Mouse (Mus musculus) heart, embryonic 14.5 days (tissue): ENCODE data around the gene Shc2. TPM values are rescaled to one million over a fixed set of nuclear protein-coding genes. Genes with fewer than 3 reads are reported as not detected.

Source experiments
- ATAC-seq: fragments of 200-750 bp; cut with Nextera tagmentation; 2 replicates; pipeline ENCODE4 v1.8.0; 2017; ENCODE audit warnings: low read depth, moderate TSS enrichment; ENCODE audit not compliant: insufficient number of reproducible peaks, insufficient read depth, low FRiP score
- H3K27ac ChIP-seq, 2 experiments: fragments of 200-500 bp in 1 of 2; fragments of 300-500 bp in 1 of 2; sonication (generic) in 1 of 2; replicated peaks in 1 of 2; 2 replicates each; pipeline ENCODE4 v1.5.1; 2012 to 2014; ENCODE audit warnings: low read depth in 2 of 2, low read length in 2 of 2, control low read depth in 1 of 2, mild to moderate bottlenecking in 1 of 2, mixed read lengths in 1 of 2; ENCODE audit not compliant: control insufficient read depth in 1 of 2, insufficient read depth in 1 of 2
- H3K27me3 ChIP-seq: fragments of 300-500 bp; sonication (generic); 2 replicates; pipeline ENCODE4 v1.6.1; 2014; ENCODE audit warnings: mild to moderate bottlenecking, low read length, control low read depth; ENCODE audit not compliant: control insufficient read depth, insufficient read depth
- H3K36me3 ChIP-seq: fragments of 300-500 bp; sonication (generic); 2 replicates; pipeline ENCODE4 v1.6.1; 2014; ENCODE audit warnings: mild to moderate bottlenecking, control low read depth, low read length, mixed read lengths; ENCODE audit not compliant: control insufficient read depth, insufficient read depth
- H3K4me1 ChIP-seq, 2 experiments: fragments of 200-500 bp in 1 of 2; fragments of 300-500 bp in 1 of 2; sonication (generic) in 1 of 2; 2 replicates each; pipeline ENCODE4 v1.6.1; 2012 to 2014; ENCODE audit warnings: low read length in 2 of 2, control low read depth in 1 of 2, mixed read lengths in 1 of 2; ENCODE audit not compliant: control insufficient read depth in 2 of 2, insufficient read depth in 2 of 2
- H3K4me2 ChIP-seq: fragments of 300-500 bp; sonication (generic); 2 replicates; pipeline ENCODE4 v1.6.1; 2014; ENCODE audit warnings: mild to moderate bottlenecking, low read length
- H3K4me3 ChIP-seq, 2 experiments: fragments of 200-500 bp in 1 of 2; fragments of 300-500 bp in 1 of 2; sonication (generic) in 1 of 2; 2 replicates each; pipeline ENCODE4 v1.5.1; 2012 to 2014; ENCODE audit warnings: low read length in 2 of 2, mild to moderate bottlenecking in 2 of 2, control low read depth in 1 of 2, low read depth in 1 of 2, moderate library complexity in 1 of 2; ENCODE audit not compliant: control insufficient read depth in 1 of 2, insufficient read depth in 1 of 2
- H3K9ac ChIP-seq: fragments of 300-500 bp; sonication (generic); 2 replicates; pipeline ENCODE4 v1.6.1; 2014; ENCODE audit warnings: mild to moderate bottlenecking, low read length
- H3K9me3 ChIP-seq: fragments of 300-500 bp; sonication (generic); 2 replicates; pipeline ENCODE4 v1.6.1; 2016; ENCODE audit warnings: low read length, control low read depth; ENCODE audit not compliant: control insufficient read depth
- WGBS: fragments of 180-500 bp; shearing (Covaris S2); extraction: QIAGEN DNeasy Blood & Tissue Kit; methylation state at CpG from one replicate; pipeline ENCODE4 v1.1.7; 2014; 5-methylcytosine and 5-hydroxymethylcytosine counted together
- polyA plus RNA-seq: library from polyadenylated mRNA; unstranded; fragments of >200 nt; fragmentation: Nextera tagmentation; extraction: Ambion mirVana; gene quantifications from 2 replicates; pipeline ENCODE4 v1.2.1, GENCODE M21; 2014

Gene Shc2
- polyA plus RNA-seq, 1 experiment from 2014 or later: 1.6 TPM

DNA sequence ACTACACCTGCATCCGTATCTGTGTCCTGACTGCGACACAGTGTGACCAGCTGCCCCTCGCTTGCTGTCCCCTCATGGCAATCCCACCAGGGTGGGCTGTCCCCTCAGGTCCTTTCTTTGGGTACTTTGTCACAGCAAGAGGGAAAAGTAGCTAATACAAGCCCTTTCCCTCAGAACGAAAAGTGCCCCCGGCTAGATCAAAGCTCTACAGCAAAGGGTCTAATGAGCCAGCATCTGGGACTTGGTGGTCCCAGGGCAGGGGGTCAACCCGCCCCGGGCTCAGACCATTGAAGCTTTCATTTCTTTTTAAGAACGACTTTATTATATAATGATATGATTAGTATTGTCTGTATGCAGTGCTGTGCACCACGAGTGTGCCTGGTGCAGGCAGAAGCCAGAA lies 59.4 kb downstream of the Shc2 start:
- Histone ChIP-seq H3K27ac (no peak overlapping the region), H3K9ac (no peak overlapping the region), H3K4me1 (no peaks in the 10 kb centered on the region), H3K9me3 (0 out of 2 replicates have a peak, but pooled peaks cover 3% of the 10 kb centered on the region), H3K36me3 (no peaks in the 10 kb centered on the region), H3K4me3 (no peak overlapping the region), H3K4me2 (no peak overlapping the region), H3K27me3 (no peaks in the 10 kb centered on the region; the same call in 1 of the 2 replicates)
- ATAC-seq: no peak
- WGBS: 70% methylated on average over 9 of the region's 9 CpGs

DNA sequence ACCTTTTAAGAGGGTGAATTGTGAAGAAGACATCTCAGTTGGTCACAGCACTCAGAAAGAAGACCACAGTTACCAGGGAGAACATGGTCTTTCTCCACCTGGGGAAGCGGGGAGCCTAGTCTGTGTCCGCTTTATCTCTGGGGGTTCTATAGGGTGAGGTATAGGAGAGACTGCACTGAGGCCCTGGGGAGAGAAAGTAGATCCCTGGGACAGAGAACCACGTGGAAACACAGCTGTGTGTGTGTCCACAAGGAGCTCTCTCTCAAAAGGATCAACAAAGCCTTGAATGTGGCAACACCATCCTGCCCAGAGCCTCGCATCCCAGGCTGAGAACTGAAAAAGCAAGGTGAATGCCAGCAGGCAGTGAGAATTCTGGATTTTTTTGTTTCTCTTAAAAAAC lies 60.3 kb downstream of the Shc2 start:
- Histone ChIP-seq H3K9ac (no peak overlapping the region), H3K4me3 (no peak overlapping the region), H3K4me1 (no peaks in the 10 kb centered on the region), H3K27ac (no peak overlapping the region), H3K36me3 (no peaks in the 10 kb centered on the region), H3K27me3 (no peaks in the 10 kb centered on the region; the same call in 1 of the 2 replicates), H3K4me2 (no peak overlapping the region), H3K9me3 (0 out of 2 replicates have a peak, but pooled peaks cover 3% of the 10 kb centered on the region)
- 70% methylated on average over 4 of the region's 4 CpGs for WGBS
- no peak for ATAC-seq

DNA sequence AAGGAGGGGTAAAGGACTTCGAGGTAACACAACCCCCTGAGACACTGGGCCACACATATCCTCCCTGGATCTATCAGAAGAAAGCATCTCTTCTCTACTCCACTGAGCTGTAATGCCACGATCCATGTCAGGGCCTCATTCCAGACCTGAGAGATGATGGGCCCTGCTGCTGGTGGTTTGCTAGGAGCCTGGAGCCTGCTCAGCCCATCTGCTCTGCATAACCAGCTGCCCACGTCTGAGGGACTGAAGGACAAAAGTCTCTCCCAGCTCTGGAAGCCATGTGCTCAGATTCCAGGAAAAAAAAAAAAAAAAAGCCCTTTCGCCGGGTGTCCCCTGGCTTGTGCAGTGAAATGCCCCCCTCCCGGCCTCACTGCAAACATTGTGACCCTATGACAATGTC lies 62.0 kb downstream of the Shc2 start:
- ATAC-seq: no peak
- H3K27me3 ChIP-seq: no peaks in the 10 kb centered on the region; the same call in 1 of the 2 replicates
- no peaks in the 10 kb centered on the region for H3K9me3 ChIP-seq
- H3K36me3 ChIP-seq: no peaks in the 10 kb centered on the region
- H3K4me2 ChIP-seq: no peak overlapping the region
- no peaks in the 10 kb centered on the region for H3K4me1 ChIP-seq
- no peak overlapping the region for H3K9ac ChIP-seq
- no peak overlapping the region for H3K27ac ChIP-seq
- 80% methylated on average over 6 of the region's 6 CpGs for WGBS
- no peak overlapping the region for H3K4me3 ChIP-seq

DNA sequence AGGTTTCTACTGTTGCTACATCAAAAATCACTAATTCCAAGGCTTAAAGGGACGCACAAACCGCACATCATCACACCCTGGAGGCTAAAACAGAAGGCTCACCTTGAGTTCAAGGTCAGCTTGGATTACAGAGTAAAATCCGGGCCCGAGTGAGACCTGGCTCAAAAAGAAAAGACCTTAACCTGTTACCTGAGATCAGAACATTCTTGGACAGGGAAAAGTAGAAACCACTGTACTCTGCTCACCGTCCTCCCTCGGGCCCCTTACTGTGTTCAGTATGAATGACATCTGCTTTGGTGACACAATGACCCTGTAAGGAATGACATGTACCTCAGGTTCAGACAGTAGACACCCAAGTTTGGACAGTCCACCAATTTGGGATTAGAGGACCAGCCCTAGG lies 62.9 kb downstream of the Shc2 start:
- Histone ChIP-seq H3K4me3 (no peak overlapping the region), H3K4me1 (no peaks in the 10 kb centered on the region), H3K36me3 (no peaks in the 10 kb centered on the region), H3K27ac (no peak overlapping the region), H3K27me3 (no peaks in the 10 kb centered on the region), H3K9ac (no peak overlapping the region), H3K4me2 (no peak overlapping the region), H3K9me3 (no peaks in the 10 kb centered on the region)
- 88% methylated on average over 6 of the region's 6 CpGs for WGBS
- no peak for ATAC-seq

DNA sequence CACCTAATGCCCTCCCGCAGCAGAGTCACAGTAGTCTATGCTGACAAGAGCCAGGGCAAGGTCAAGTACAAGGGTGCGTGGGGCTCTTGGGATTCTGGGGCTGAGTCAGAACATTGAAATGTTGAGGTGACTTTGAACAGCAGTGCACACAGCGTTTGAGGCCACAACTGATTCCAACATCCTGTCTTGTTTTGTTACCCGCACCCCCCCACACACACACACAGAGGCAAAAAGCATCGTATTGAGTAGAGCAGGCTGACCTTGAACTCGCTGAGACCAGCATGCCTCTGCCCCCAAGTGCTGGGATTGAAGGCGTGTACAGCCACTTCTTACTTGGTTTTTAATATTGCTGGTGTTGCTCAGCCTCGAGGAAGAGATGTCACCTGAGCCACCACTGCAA lies 63.4 kb downstream of the Shc2 start:
- no peak for ATAC-seq
- Histone ChIP-seq H3K27me3 (no peaks in the 10 kb centered on the region), H3K4me3 (no peak overlapping the region), H3K4me2 (no peak overlapping the region), H3K9ac (no peak overlapping the region), H3K4me1 (no peaks in the 10 kb centered on the region), H3K36me3 (no peaks in the 10 kb centered on the region), H3K9me3 (no peaks in the 10 kb centered on the region), H3K27ac (no peak overlapping the region)
- 71% methylated on average over 8 of the region's 8 CpGs for WGBS

DNA sequence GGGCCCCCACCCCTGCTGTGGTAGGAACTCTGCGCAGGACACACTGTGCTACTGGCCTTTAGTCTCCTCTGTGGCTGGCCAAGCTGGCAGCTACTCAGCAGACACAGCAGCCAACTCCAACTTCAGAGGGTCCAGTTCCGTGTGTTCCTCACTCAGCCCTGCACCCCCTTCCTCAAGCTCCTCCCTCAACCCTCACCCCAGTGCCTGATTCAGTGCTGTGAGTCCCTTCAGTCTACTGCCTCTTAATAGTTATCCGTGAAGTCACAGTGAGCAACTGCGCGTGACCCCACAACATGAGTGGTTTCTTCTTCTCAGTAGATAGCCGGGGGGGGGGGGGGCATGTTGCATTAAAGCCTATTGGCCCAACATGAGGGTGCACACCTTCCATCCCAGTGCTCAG lies 64.1 kb downstream of the Shc2 start:
- no peak for ATAC-seq
- Histone ChIP-seq H3K4me3 (no peak overlapping the region), H3K4me2 (no peak overlapping the region), H3K27me3 (no peaks in the 10 kb centered on the region), H3K9ac (no peak overlapping the region), H3K36me3 (no peaks in the 10 kb centered on the region), H3K27ac (no peak overlapping the region), H3K4me1 (no peaks in the 10 kb centered on the region), H3K9me3 (no peaks in the 10 kb centered on the region)
- 84% methylated on average over 6 of the region's 6 CpGs for WGBS

DNA sequence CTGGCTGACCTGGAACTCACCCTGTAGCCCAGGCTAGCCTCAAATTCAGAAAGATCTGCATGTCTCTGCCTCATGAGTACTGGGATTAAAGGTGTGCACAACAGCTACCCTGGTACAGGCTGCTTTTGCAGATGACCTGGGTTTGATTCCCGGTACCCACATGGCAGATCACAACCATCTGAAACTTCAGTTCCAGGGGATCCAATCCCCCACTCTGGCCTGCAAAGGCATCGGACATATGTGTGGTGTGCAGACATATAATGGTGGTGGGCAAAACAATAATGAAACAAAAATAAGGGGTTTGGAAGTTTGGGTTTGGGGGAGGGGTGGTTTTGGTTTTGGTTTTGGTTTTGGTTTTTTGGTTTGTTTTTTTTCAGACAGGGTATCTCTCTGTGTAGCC lies 66.4 kb downstream of the Shc2 start:
- no peaks in the 10 kb centered on the region for H3K36me3 ChIP-seq
- H3K4me2 ChIP-seq: no peak overlapping the region
- no peak for ATAC-seq
- H3K4me1 ChIP-seq: no peaks in the 10 kb centered on the region
- H3K27ac ChIP-seq: no peak overlapping the region
- H3K4me3 ChIP-seq: no peak overlapping the region
- no peaks in the 10 kb centered on the region for H3K27me3 ChIP-seq
- 79% methylated on average over 2 of the region's 2 CpGs for WGBS
- no peak overlapping the region for H3K9ac ChIP-seq
- no peaks in the 10 kb centered on the region for H3K9me3 ChIP-seq

DNA sequence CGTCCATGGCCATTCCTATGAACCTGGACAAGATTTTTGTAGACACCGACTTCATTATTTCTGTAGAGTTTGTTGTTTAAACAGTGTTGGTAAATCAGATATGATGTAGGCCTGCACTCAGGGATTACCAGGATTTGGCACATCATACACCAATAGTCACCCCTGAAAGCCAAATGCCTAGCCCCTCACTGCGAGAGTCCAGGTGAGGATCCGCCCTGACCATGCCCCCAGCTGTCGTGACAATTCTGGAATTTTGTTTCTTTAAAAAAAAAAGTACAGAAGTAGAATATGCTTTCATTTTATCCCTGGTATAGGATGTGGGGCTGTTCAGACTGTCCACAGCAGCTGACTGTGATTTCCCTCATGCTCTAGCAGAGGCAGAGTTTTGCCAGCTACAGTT lies 67.8 kb downstream of the Shc2 start:
- Histone ChIP-seq H3K9me3 (no peaks in the 10 kb centered on the region; the same call in 1 of the 2 replicates), H3K4me2 (no peak overlapping the region), H3K36me3 (no peaks in the 10 kb centered on the region), H3K4me1 (no peaks in the 10 kb centered on the region), H3K9ac (no peak overlapping the region), H3K27me3 (no peaks in the 10 kb centered on the region), H3K4me3 (no peak overlapping the region), H3K27ac (no peak overlapping the region)
- 85% methylated on average over 5 of the region's 5 CpGs for WGBS
- ATAC-seq: no peak
